21 mouse cellular contexts compared by ENCODE assay signal in the genomic region with DNA sequence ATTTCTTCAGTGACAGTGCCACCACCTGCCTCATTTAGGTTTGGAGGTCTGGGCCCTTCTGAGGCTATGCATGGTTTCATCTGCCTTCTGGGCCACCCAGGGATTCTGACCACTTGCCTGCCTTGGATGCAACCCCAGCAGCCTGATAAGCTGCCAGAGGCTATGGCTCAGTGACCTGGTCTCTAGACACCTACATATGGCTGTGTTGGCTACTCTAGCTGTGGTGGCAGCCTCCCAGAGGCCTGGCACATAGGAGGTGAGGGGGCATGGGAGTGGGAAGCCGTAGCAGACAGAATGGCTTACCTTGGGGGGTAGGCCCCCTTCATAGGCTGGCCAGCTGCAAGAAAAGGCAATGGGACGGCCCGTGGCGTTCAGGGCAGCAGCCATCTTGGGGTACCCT. TPM values are rescaled to one million over a fixed set of nuclear protein-coding genes. Genes with fewer than 3 reads are reported as not detected.
"Had no signal": no experiment of that assay in that cellular context is flagged by ENCODE, and none has a peak within 500 bp of the region (broad histone marks: within the 10 kb centered on the region; RNA-seq: fewer than 3 reads in every experiment).

No protein-coding gene starts in this region.

- H3K9ac ChIP-seq: limb, embryonic 12.5 days; limb, embryonic 15.5 days; liver, embryonic 15.5 days had no signal

- H3K27ac ChIP-seq: kidney, postnatal 0 days; layer of hippocampus, adult 2 months; left cerebral cortex, adult 2 months; limb, embryonic 12.5 days; limb, embryonic 15.5 days; liver, embryonic 15.5 days; stomach, postnatal 0 days had no signal

- H3K4me3 ChIP-seq: layer of hippocampus, adult 2 months; left cerebral cortex, adult 2 months; limb, embryonic 12.5 days; limb, embryonic 15.5 days; liver, embryonic 15.5 days had no signal

- DNase-seq: kidney, postnatal 25 days; layer of hippocampus, adult 9-11 months; lung, adult 2 months; lung, postnatal 14 days; lung, postnatal 4 days; midbrain, embryonic 14.5 days; right cerebral cortex, adult 18-20 months; right cerebral cortex, postnatal 14 days; right cerebral cortex, postnatal 4 days; thymus, adult 2 months; thymus, postnatal 14 days; thymus, postnatal 4 days had no signal

- H3K4me2 ChIP-seq: limb, embryonic 12.5 days; limb, embryonic 15.5 days; liver, embryonic 11.5 days; liver, embryonic 15.5 days; midbrain, embryonic 11.5 days had no signal

- H3K9me3 ChIP-seq: limb, embryonic 12.5 days; limb, embryonic 15.5 days; liver, embryonic 15.5 days had no signal

- H3K27me3 ChIP-seq: limb, embryonic 15.5 days; liver, embryonic 15.5 days had no signal

RNA-seq across cellular contexts. Expression of a gene that starts 36.4 kb away (rescaled TPM):
- polyA plus RNA-seq: limb, embryonic 12.5 days; lung, adult 2 months; midbrain, embryonic 11.5 days; midbrain, embryonic 14.5 days had no signal
